Mouse (Mus musculus) stomach, embryonic 16.5 days (tissue): Measurements from ENCODE around the gene 1110002E22Rik. TPM values are rescaled to one million over a fixed set of nuclear protein-coding genes. Genes with fewer than 3 reads are reported as not detected.

Source experiments
- ATAC-seq: fragments of 200-750 bp; cut with Nextera tagmentation; 2 replicates; pipeline ENCODE4 v1.8.0; 2017; ENCODE audit warnings: moderate number of reproducible peaks, moderate TSS enrichment; ENCODE audit not compliant: insufficient read depth, low FRiP score
- H3K27ac ChIP-seq: fragments of 300-500 bp; sonication (generic); 2 replicates; pipeline ENCODE4 v1.5.1; 2014; ENCODE audit warnings: low read length
- H3K27me3 ChIP-seq: fragments of 300-500 bp; sonication (generic); 2 replicates; pipeline ENCODE4 v1.6.1; 2014; ENCODE audit warnings: low read length, control low read depth, mixed read lengths; ENCODE audit not compliant: control insufficient read depth, insufficient read depth
- H3K36me3 ChIP-seq: fragments of 300-500 bp; sonication (generic); 2 replicates; pipeline ENCODE4 v1.6.1; 2014; ENCODE audit warnings: low read length; ENCODE audit not compliant: control insufficient read depth, insufficient read depth
- H3K4me1 ChIP-seq: fragments of 300-500 bp; sonication (generic); 2 replicates; pipeline ENCODE4 v1.6.1; 2014; ENCODE audit warnings: low read length, control low read depth, mixed read lengths; ENCODE audit not compliant: control insufficient read depth, insufficient read depth
- H3K4me2 ChIP-seq: fragments of 300-500 bp; sonication (generic); 2 replicates; pipeline ENCODE4 v1.6.1; 2014; ENCODE audit warnings: low read depth, low read length, mixed read lengths
- H3K4me3 ChIP-seq: fragments of 300-500 bp; sonication (generic); replicated peaks from 2 replicates; pipeline ENCODE4 v1.5.1; 2014; ENCODE audit warnings: mild to moderate bottlenecking, low read length
- H3K9ac ChIP-seq: fragments of 300-500 bp; sonication (generic); 2 replicates; pipeline ENCODE4 v1.6.1; 2014; ENCODE audit warnings: low read length
- H3K9me3 ChIP-seq: fragments of 300-500 bp; sonication (generic); replicated peaks from 2 replicates; pipeline ENCODE4 v1.6.1; 2016; ENCODE audit warnings: low read length, control low read depth; ENCODE audit not compliant: control insufficient read depth
- WGBS: fragments of 180-500 bp; shearing (Covaris S2); extraction: QIAGEN DNeasy Blood & Tissue Kit; methylation state at CpG from one replicate; pipeline ENCODE4 v1.1.7; 2014; 5-methylcytosine and 5-hydroxymethylcytosine counted together
- polyA plus RNA-seq: library from polyadenylated mRNA; unstranded; fragments of >200 nt; fragmentation: Nextera tagmentation; extraction: Ambion mirVana; gene quantifications from 2 replicates; pipeline ENCODE4 v1.2.1, GENCODE M21; 2015

The 1110002E22Rik gene
- polyA plus RNA-seq, 1 experiment from 2014 or later, result 1.4 TPM

DNA sequence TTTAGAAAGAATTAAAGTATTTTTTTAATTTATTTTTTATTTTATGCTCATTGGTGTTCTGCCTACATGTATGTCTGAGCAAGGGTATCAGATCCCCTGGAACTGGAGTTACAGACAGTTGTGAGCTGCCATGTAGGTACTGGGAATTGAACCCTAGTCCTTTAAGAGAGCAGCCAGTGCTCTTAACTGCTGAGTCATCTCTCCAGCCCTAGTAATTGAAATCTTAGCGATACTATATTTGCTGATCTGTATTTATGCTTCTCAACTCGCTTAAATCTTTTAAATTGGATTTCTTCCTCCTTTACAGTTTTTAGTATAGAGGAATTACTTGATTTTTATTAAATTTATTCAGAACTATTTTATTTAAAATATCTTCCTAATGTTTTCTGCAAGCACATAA is 23.9 kb upstream of the 1110002E22Rik start:
- H3K9me3 ChIP-seq, result no peaks in the 10 kb centered on the region
- H3K27ac ChIP-seq, result no peak overlapping the region
- H3K9ac ChIP-seq, result no peak overlapping the region
- H3K36me3 ChIP-seq, result no peaks in the 10 kb centered on the region
- no peak overlapping the region for H3K4me2 ChIP-seq
- no peak overlapping the region for H3K4me3 ChIP-seq
- 76% methylated on average over 2 of the region's 2 CpGs for WGBS
- no peak for ATAC-seq
- no peaks in the 10 kb centered on the region for H3K4me1 ChIP-seq
- no peaks in the 10 kb centered on the region for H3K27me3 ChIP-seq

DNA sequence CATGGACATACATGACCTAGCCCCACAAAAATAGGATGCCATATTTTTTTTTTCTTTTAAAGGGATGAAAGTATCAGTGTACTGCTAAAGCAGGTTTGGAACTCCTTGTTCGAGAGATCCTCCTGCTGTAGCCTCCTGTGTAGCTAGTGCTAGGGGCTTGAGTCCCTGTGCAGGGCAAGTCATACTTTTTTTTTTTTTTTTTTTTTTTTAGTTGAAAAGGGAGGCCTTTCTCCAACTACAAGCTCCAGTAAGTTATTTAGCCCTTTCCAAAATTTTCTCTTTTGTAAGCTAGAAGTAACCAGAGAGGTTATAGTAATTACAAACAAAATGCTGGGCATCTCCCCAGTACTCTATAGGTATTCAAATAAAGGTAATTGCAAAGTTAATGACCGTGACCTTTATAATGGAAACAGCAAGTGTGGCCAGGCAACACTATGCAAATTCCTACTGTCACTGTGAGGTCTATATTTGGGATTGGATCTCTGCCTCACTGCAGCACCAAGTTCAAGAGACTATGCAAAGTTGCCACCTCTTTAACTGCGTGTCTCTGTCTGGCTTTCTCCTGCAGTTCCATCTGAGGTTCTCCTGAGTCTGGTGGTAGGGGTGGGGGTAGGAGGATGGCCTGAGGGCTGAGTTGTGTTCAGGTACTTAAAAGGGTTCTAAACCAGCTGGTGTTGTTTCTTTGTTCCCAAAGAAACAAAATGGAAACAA is 23.1 kb upstream of the 1110002E22Rik start:
- Histone ChIP-seq H3K27ac (no peak overlapping the region), H3K4me3 (no peak overlapping the region), H3K9ac (no peak overlapping the region), H3K27me3 (no peaks in the 10 kb centered on the region), H3K4me2 (no peak overlapping the region), H3K36me3 (no peaks in the 10 kb centered on the region), H3K9me3 (no peaks in the 10 kb centered on the region), H3K4me1 (no peaks in the 10 kb centered on the region)
- ATAC-seq, result no peak
- 85% methylated on average over 3 of the region's 3 CpGs for WGBS

DNA sequence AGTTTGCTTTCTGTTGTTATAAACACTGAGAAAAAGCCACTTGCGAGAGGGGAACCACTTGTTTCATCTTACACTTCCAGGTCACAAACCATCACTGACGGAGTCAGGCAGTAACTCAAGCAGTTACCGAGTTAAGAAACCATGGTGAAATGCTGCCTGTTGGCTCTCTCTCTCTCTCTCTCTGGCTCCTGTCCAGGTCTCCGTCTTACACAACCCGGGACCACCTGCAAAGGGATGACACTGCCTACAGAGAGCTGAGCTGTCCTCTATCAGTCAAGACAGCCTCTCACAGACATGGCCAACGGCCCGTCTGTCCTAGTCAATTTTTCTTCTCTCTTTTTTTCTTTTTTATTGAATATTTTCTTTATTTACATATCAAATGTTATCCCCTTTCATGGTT is 21.5 kb upstream of the 1110002E22Rik start:
- Histone ChIP-seq H3K36me3 (no peaks in the 10 kb centered on the region), H3K4me2 (no peak overlapping the region), H3K27me3 (no peaks in the 10 kb centered on the region), H3K4me3 (no peak overlapping the region), H3K4me1 (no peaks in the 10 kb centered on the region), H3K9ac (no peak overlapping the region), H3K9me3 (no peaks in the 10 kb centered on the region), H3K27ac (no peak overlapping the region)
- WGBS, result 59% methylated on average over 7 of the region's 7 CpGs
- ATAC-seq, result no peak

DNA sequence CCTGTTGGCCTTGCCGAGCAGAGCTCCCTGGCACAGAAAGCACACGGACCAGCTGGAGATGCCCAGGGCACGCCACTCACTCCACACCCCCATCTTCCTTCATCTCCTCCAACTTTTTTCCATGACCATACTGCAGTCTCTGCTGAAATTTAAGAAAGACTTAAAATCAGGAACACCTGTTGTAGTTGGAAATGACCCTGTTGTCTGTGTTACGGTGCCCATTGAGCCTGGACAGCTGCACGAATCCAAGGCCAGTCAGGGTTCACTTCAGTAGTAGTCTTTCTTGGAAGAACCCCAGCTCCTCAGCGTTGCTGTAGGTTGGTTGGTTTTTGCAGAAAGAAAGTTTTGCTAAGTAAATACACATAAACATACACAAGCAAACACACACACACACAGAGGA is 15.3 kb upstream of the 1110002E22Rik start:
- H3K4me3 ChIP-seq, result no peak overlapping the region
- no peak for ATAC-seq
- H3K4me2 ChIP-seq, result no peak overlapping the region
- H3K9ac ChIP-seq, result no peak overlapping the region
- no peaks in the 10 kb centered on the region for H3K9me3 ChIP-seq
- no peaks in the 10 kb centered on the region for H3K27me3 ChIP-seq
- 90% methylated on average over 6 of the region's 6 CpGs for WGBS
- no peaks in the 10 kb centered on the region for H3K4me1 ChIP-seq
- H3K27ac ChIP-seq, result no peak overlapping the region
- H3K36me3 ChIP-seq, result no peaks in the 10 kb centered on the region

DNA sequence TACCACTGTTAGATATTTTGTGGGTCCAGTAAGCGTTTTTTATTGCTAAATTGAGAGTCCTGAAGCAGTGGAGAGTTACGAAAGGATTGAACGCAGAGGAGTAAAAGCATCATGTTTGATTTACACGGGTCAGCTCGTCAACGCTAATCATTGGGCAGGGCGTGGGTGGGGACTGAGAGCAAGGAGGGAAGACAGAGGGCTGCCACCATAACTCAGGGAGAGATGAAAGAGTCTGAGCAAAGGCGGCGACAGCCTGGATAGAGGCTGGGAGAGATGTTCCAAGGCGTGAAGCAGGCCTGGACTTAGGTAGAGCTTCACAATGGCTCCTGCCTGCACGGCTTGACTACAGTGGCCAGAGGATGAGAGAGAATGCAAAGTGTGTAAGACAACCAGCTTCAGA is 14.1 kb upstream of the 1110002E22Rik start:
- Histone ChIP-seq H3K4me3 (no peak overlapping the region), H3K4me1 (no peaks in the 10 kb centered on the region), H3K27ac (no peak overlapping the region), H3K36me3 (no peaks in the 10 kb centered on the region), H3K27me3 (no peaks in the 10 kb centered on the region), H3K4me2 (no peak overlapping the region), H3K9me3 (no peaks in the 10 kb centered on the region), H3K9ac (no peak overlapping the region)
- 72% methylated on average over 11 of the region's 11 CpGs for WGBS
- no peak for ATAC-seq

DNA sequence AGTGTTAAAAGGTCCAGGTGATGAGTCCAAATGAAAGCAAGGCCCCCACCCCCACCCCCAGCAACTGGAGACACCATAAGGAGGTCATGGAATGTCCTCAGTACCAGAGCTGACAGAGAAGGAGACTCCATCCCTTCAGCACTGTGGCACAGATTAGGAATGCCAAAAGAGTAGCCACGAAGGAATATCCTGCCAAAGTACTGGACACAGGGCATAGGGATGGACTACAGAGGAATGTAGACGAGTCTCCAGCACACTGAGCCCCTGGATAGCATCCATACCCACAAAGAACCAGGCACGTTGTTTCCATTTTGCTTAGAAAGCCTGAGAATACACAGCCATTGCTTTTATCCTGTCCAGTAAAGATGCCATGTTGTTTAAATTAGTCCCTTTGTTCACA is 13.4 kb upstream of the 1110002E22Rik start:
- no peak for ATAC-seq
- no peaks in the 10 kb centered on the region for H3K9me3 ChIP-seq
- 72% methylated on average over 3 of the region's 3 CpGs for WGBS
- H3K4me1 ChIP-seq, result peaks cover under 1% of the 10 kb centered on the region; the same call in 1 of the 2 replicates
- H3K27ac ChIP-seq, result no peak overlapping the region
- no peaks in the 10 kb centered on the region for H3K36me3 ChIP-seq
- H3K4me3 ChIP-seq, result no peak overlapping the region
- H3K27me3 ChIP-seq, result no peaks in the 10 kb centered on the region
- no peak overlapping the region for H3K9ac ChIP-seq
- no peak overlapping the region for H3K4me2 ChIP-seq

DNA sequence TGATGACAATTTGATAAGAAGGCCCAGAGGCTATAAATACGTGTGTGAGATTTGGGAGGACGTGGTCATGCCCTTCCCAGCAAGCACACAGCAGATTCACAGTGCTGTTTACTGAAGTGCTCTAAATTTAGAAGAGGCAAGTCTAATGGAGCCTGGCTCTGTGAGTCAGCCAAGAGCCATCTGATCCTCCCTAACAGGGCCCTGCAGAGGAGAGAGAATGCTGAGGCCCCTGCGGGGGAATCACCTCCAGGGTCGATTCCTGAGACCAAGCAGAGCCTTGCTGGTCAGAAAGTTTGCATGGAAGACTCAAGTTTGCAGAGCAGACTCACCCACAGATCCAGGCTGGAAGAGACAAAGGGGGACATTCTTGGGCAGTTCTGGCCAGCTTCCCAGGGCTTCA is 10.9 kb upstream of the 1110002E22Rik start:
- Histone ChIP-seq H3K9me3 (no peaks in the 10 kb centered on the region), H3K4me1 (peaks cover 13% of the 10 kb centered on the region), H3K4me2 (peak overlapping the region; percentile 5; the same call in 1 of the 2 replicates), H3K27me3 (no peaks in the 10 kb centered on the region), H3K4me3 (no peak overlapping the region), H3K36me3 (no peaks in the 10 kb centered on the region), H3K27ac (peak overlapping the region; percentile 70), H3K9ac (peak overlapping the region; percentile 13; the same call in 1 of the 2 replicates)
- 9% methylated on average over 4 of the region's 4 CpGs for WGBS
- peak; percentile 86 for ATAC-seq

DNA sequence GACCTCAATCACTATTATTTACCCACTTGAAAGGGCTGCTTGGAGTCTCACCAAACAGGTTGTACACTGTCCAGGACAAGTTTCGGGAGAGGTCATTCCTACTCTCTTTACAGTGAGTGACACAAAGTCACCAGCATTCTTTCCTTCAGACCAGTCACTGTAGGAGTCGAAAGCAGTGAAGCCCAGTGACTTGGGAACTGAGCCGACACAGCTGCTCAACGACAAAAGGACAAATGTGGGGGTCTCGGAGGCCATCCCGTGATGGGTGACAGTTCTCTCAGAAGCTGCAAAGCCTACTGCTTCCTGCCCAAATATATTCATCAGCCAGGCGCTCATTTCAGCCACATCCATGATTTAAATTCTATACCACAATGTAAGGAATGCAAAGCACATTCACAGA is 7.9 kb upstream of the 1110002E22Rik start:
- no peak overlapping the region for H3K4me3 ChIP-seq
- no peaks in the 10 kb centered on the region for H3K9me3 ChIP-seq
- H3K36me3 ChIP-seq, result no peaks in the 10 kb centered on the region
- ATAC-seq, result peak; percentile 19; the same call in 1 of the 2 replicates
- WGBS, result 37% methylated on average over 7 of the region's 7 CpGs
- no peak overlapping the region for H3K4me2 ChIP-seq
- H3K4me1 ChIP-seq, result peaks cover 15% of the 10 kb centered on the region
- no peaks in the 10 kb centered on the region for H3K27me3 ChIP-seq
- no peak overlapping the region for H3K9ac ChIP-seq
- peak overlapping the region; percentile 31; the same call in 1 of the 2 replicates for H3K27ac ChIP-seq

DNA sequence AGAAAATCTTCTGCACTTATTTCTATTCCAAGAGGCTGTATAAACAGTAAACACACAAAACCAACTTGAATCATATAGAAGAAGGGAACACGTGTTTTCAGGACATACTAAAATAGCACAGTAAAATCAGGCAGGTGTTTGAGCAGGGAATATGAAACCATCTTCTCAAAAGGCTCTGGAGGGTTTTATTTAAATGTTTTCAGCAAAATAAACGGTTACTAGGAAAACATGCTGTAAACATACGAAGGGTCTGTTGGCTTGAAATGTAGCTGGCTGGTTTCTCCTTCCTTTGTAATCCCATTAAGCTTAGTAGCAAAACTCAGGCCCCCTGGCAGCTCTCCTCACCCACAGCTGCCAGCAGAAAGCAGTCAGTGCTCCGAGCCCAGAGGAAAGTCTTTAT is 6.6 kb upstream of the 1110002E22Rik start:
- Histone ChIP-seq H3K27me3 (no peaks in the 10 kb centered on the region), H3K9me3 (no peaks in the 10 kb centered on the region), H3K9ac (no peak overlapping the region), H3K27ac (peak overlapping the region; percentile 57), H3K4me3 (no peak overlapping the region), H3K4me1 (peaks cover 15% of the 10 kb centered on the region), H3K36me3 (no peaks in the 10 kb centered on the region), H3K4me2 (no peak overlapping the region)
- WGBS, result 61% methylated on average over 4 of the region's 4 CpGs
- no peak for ATAC-seq
